Mouse (Mus musculus) small intestine, adult 10 weeks (tissue): ENCODE measurements around the gene Dctpp1. TPM values are rescaled to one million over a fixed set of nuclear protein-coding genes. Genes with fewer than 3 reads are reported as not detected.

Source experiments
- polyA plus RNA-seq: library from polyadenylated mRNA; stranded (reverse); fragments of 350-450 nt; fragmentation: Illumina TruSeq; extraction: RNeasy Lipid Tissue Mini Kit (QIAGEN cat#74804); gene quantifications from one replicate; pipeline ENCODE4 v1.2.3, GENCODE M21; 2014; ENCODE audit warnings: low replicate concordance

Dctpp1 gene
- polyA plus RNA-seq: 0.78 TPM

GRCm38 (mm10) chr7:127260309-127261111, at the start of gene Dctpp1:
Gene Dctpp1 (minus strand): TSS chr7:127260709.

DNA sequence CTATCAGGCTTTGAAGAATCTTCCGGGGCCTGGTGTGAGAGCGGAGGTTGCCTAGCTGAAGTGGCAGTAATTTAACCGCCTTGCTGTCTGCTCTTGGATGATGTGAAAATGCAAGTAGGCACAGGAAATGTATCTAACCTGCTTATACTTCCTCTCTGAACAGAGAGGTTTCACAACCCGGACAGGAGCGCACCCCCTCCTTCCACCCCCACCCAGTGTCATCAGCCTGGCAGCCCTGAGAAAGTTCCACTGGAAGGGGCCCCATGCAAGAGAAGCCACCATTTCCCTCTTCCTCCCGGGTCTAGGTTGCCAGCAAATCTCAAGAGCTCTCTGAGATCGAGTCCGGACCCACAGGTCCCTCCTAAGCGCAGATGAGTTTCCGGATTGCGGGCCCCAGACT, 35.6 kb upstream of the Dctpp1 start, which contains the start of gene Itgal:
Gene Itgal (plus strand): TSS at position 163 of the 400 bp plus-strand sequence.

GRCm38 (mm10) chr7:127273925-127274789, 13.6 kb upstream of the Dctpp1 start, which contains the start of gene Sephs2:
Gene Sephs2 (minus strand): TSS chr7:127274055.

GRCm38 (mm10) chr7:127243870-127244657, 16.4 kb downstream of the Dctpp1 start, which contains the start of gene Zfp771:
Gene Zfp771 (plus strand): TSS chr7:127244274.

GRCm38 (mm10) chr7:127232622-127233367, 27.7 kb downstream of the Dctpp1 start, which contains the start of the genes Zfp553 and Sept1:
Gene Zfp553 (plus strand): TSS chr7:127233061.
Gene Sept1 (minus strand): TSS chr7:127233130.

GRCm38 (mm10) chr7:127208553-127209438, 51.7 kb downstream of the Dctpp1 start, which contains the start of gene Mylpf:
Gene Mylpf (plus strand): TSS chr7:127208890.

GRCm38 (mm10) chr7:127208295-127208552, 52.3 kb downstream of the Dctpp1 start, which contains the start of gene Tbc1d10b:
Gene Tbc1d10b (minus strand): TSS chr7:127208468.

Other genes with a start within 250 kb of the Dctpp1 start
- 0.74 TPM for gene Mvp, start 246.1 kb downstream of the Dctpp1 start, polyA plus RNA-seq
- not detected for gene Pagr1b, start 244.2 kb downstream of the Dctpp1 start, polyA plus RNA-seq
- gene Pagr1a, start 243.4 kb downstream of the Dctpp1 start, polyA plus RNA-seq: not detected
- 0.52 TPM for gene Gm42742, start 239.6 kb downstream of the Dctpp1 start, polyA plus RNA-seq
- gene Prrt2, start 239.5 kb downstream of the Dctpp1 start, polyA plus RNA-seq: not detected
- gene Maz, start 233.7 kb downstream of the Dctpp1 start, polyA plus RNA-seq: 13.0 TPM
- 0.97 TPM for gene Kif22, start 218.2 kb downstream of the Dctpp1 start, polyA plus RNA-seq
- 380 TPM for gene Zg16, start 173.4 kb downstream of the Dctpp1 start, polyA plus RNA-seq
- gene AI467606, start 169.3 kb downstream of the Dctpp1 start, polyA plus RNA-seq: 1.6 TPM
- gene Qprt, start 138.5 kb downstream of the Dctpp1 start, polyA plus RNA-seq: 0.48 TPM
- 0.89 TPM for gene Spn, start 122.9 kb downstream of the Dctpp1 start, polyA plus RNA-seq
- 9.1 TPM for gene Cd2bp2, start 64.7 kb downstream of the Dctpp1 start, polyA plus RNA-seq
- gene Tbc1d10b, start 52.2 kb downstream of the Dctpp1 start, polyA plus RNA-seq: 3.0 TPM
- not detected for gene Mylpf, start 51.8 kb downstream of the Dctpp1 start, polyA plus RNA-seq
- 0.63 TPM for gene Zfp553, start 27.6 kb downstream of the Dctpp1 start, polyA plus RNA-seq
- 1.5 TPM for gene Sept1, start 27.6 kb downstream of the Dctpp1 start, polyA plus RNA-seq
- gene Zfp771, start 16.4 kb downstream of the Dctpp1 start, polyA plus RNA-seq: not detected
- gene Sephs2, start 13.3 kb upstream of the Dctpp1 start, polyA plus RNA-seq: 171 TPM
- 1.3 TPM for gene Itgal, start 35.6 kb upstream of the Dctpp1 start, polyA plus RNA-seq
- 2.2 TPM for gene Zfp768, start 84.9 kb upstream of the Dctpp1 start, polyA plus RNA-seq
- 5.3 TPM for gene Zfp747, start 115.3 kb upstream of the Dctpp1 start, polyA plus RNA-seq
- gene 9130019O22Rik, start 126.5 kb upstream of the Dctpp1 start, polyA plus RNA-seq: 2.9 TPM
- gene E430018J23Rik, start 132.9 kb upstream of the Dctpp1 start, polyA plus RNA-seq: 1.2 TPM
- gene Zfp764, start 146.1 kb upstream of the Dctpp1 start, polyA plus RNA-seq: 3.5 TPM
- gene Zfp688, start 161.4 kb upstream of the Dctpp1 start, polyA plus RNA-seq: 2.5 TPM
- gene Zfp689, start 188.4 kb upstream of the Dctpp1 start, polyA plus RNA-seq: 0.97 TPM
- 29.5 TPM for gene Prr14, start 198.9 kb upstream of the Dctpp1 start, polyA plus RNA-seq
- gene Fbrs, start 218.5 kb upstream of the Dctpp1 start, polyA plus RNA-seq: 5.9 TPM